Mouse (Mus musculus): ENCODE measurements around the gene Sh3bp1. TPM values are rescaled to one million over a fixed set of nuclear protein-coding genes. Genes with fewer than 3 reads are reported as not detected.

Gene Sh3bp1
- total and polyA plus RNA-seq, 3 experiments, result 12.3 to 69.7 (median 23.8) TPM

GRCm38 (mm10) chr15:78940325-78940724, 40.8 kb downstream of the Sh3bp1 start:
- no peak for DNase-seq (ENCODE audit: extremely low read depth)
- Histone ChIP-seq H3K9ac (ENCODE audit: insufficient read depth, low read depth) (no peak overlapping the region), H3K4me3 (replicated peaks in 1 of 3; ENCODE audit: low read depth in 2 of 3, low read length in 2 of 3, poor library complexity in 1 of 3) (no peak overlapping the region), H3K4me2 (ENCODE audit: insufficient read depth, low read depth, poor library complexity, severe bottlenecking) (no peak overlapping the region), H3K27ac (ENCODE audit: insufficient read depth, low read depth) (no peak overlapping the region), H3K27me3 (replicated peaks) (no peaks in the 10 kb centered on the region), H3K9me3 (replicated peaks; ENCODE audit: low read length) (no peaks in the 10 kb centered on the region), H3K36me3 (replicated peaks in 1 of 2; ENCODE audit: control insufficient read depth in 1 of 2, insufficient read depth in 1 of 2, low read length in 1 of 2) (peaks cover 51 to 72% of the 10 kb centered on the region in 2 experiments), H3K4me1 (ENCODE audit: control insufficient read depth in 1 of 2, insufficient read depth in 2 of 2) (peaks cover 6 to 12% of the 10 kb centered on the region in 2 experiments; a peak in 3 of 4 replicates), H3K79me2 (replicated peaks; ENCODE audit: control insufficient read depth, extremely low read depth, insufficient read depth, poor library complexity, severe bottlenecking) (peaks cover 14% of the 10 kb centered on the region; the same call in 1 of the 2 replicates)
- in situ Hi-C loops (cut with MboI; ENCODE audit: low pct_ligation_motif_present, low pct_unique_long_range_greater_than_20kb, low sequenced_read_pairs), result no loop called here
- TF ChIP-seq UBTF (IDR thresholded peaks at IDR 0.05; ENCODE audit: low read depth, low read length) (no peak), MAX (IDR thresholded peaks at IDR 0.05; ENCODE audit: low read length) (no peak), USF2 (conservative IDR thresholded peaks at IDR 0.05; ENCODE audit: low read depth, low read length) (no peak), HCFC1 (IDR thresholded peaks at IDR 0.05; ENCODE audit: low read depth, low read length) (no peak), CTCF (conservative IDR thresholded peaks at IDR 0.05 in 1 of 2, IDR thresholded peaks at IDR 0.05 in 1 of 2; ENCODE audit: low read depth in 2 of 2, low read length in 2 of 2) (no peak), RAD21 (IDR thresholded peaks at IDR 0.05; ENCODE audit: low read depth, low read length) (no peak), RCOR1 (conservative IDR thresholded peaks at IDR 0.05; ENCODE audit: low read depth, low read length) (no peak)
- dilution Hi-C loops (cut with MboI; ENCODE audit: extremely low pct_ligation_motif_present, extremely low pct_unique_long_range_greater_than_20kb, low sequenced_read_pairs), result no loop called here

- no peak for DNase-seq (ENCODE audit: extremely low read depth)
- no peaks in the 10 kb centered on the region for H3K9me3 ChIP-seq (replicated peaks; ENCODE audit: low read length)
- H3K79me2 ChIP-seq (replicated peaks; ENCODE audit: control insufficient read depth, extremely low read depth, insufficient read depth, poor library complexity, severe bottlenecking), result no peaks in the 10 kb centered on the region
- no peak overlapping the region for H3K9ac ChIP-seq (ENCODE audit: insufficient read depth, low read depth)
- H3K27me3 ChIP-seq (replicated peaks), result peaks cover 2% of the 10 kb centered on the region
- peaks cover 37 to 55% of the 10 kb centered on the region in 2 experiments for H3K36me3 ChIP-seq (replicated peaks in 1 of 2; ENCODE audit: control insufficient read depth in 1 of 2, insufficient read depth in 1 of 2, low read length in 1 of 2)
- in situ Hi-C loops (cut with MboI; ENCODE audit: low pct_ligation_motif_present, low pct_unique_long_range_greater_than_20kb, low sequenced_read_pairs), result no loop called here
- no peaks in the 10 kb centered on the region for H3K4me1 ChIP-seq (ENCODE audit: control insufficient read depth in 1 of 2, insufficient read depth in 2 of 2)
- no peak overlapping the region for H3K4me2 ChIP-seq (ENCODE audit: insufficient read depth, low read depth, poor library complexity, severe bottlenecking)
- no peak overlapping the region for H3K4me3 ChIP-seq (replicated peaks in 1 of 3; ENCODE audit: low read depth in 2 of 3, low read length in 2 of 3, poor library complexity in 1 of 3)
- no peak overlapping the region for H3K27ac ChIP-seq (ENCODE audit: insufficient read depth, low read depth)
- dilution Hi-C loops (cut with MboI; ENCODE audit: extremely low pct_ligation_motif_present, extremely low pct_unique_long_range_greater_than_20kb, low sequenced_read_pairs), result no loop called here
- peak; percentile 49 to 80 for TF ChIP-seq CTCF (conservative IDR thresholded peaks at IDR 0.05 in 1 of 2, IDR thresholded peaks at IDR 0.05 in 1 of 2; ENCODE audit: low read depth in 2 of 2, low read length in 2 of 2)
- TF ChIP-seq SIN3A (IDR thresholded peaks at IDR 0.05; ENCODE audit: low read length), result no peak
- TF ChIP-seq SMC3 (IDR thresholded peaks at IDR 0.05; ENCODE audit: low read depth, low read length), result peak; percentile 78
- no peak for TF ChIP-seq ZNF384 (IDR thresholded peaks at IDR 0.05; ENCODE audit: low read depth, low read length)
- peak; percentile 38 for TF ChIP-seq RAD21 (IDR thresholded peaks at IDR 0.05; ENCODE audit: low read depth, low read length)
- TF ChIP-seq GABPA (IDR thresholded peaks at IDR 0.05; ENCODE audit: insufficient replicate concordance, low read depth, low read length), result no peak
- 0 out of 2 replicates have a peak, but pooled peaks have one; percentile 16 for TF ChIP-seq ELF1 (IDR thresholded peaks at IDR 0.05; ENCODE audit: low read depth, low read length)
Observed at GRCm38 (mm10) chr15:78942663-78943062, 43.1 kb downstream of the Sh3bp1 start.

DNA sequence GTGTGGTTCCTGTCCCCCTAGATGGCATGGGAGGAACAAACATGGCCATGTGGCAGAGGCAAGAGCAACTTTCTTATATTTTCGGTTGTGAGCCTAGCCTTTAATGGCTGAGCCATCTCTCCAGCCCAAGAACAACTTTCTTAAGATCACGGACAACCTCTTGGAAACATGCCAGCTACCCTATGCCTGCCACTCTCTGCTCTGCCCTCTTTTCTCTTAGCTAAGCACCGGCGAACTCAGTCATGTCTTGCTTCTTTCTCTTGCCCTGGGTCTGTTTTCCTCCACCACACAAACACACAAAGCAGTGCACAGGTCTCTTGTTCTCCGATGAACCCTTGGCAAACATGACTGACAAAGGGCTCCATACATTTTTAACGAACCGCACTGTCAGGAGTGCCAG, 46.7 kb downstream of the Sh3bp1 start:
- no peak overlapping the region for H3K9ac ChIP-seq (ENCODE audit: insufficient read depth, low read depth)
- H3K79me2 ChIP-seq (replicated peaks; ENCODE audit: control insufficient read depth, extremely low read depth, insufficient read depth, poor library complexity, severe bottlenecking), result no peaks in the 10 kb centered on the region
- peaks cover 0 to 4% of the 10 kb centered on the region in 2 experiments; a peak in 2 of 4 replicates for H3K4me1 ChIP-seq (ENCODE audit: control insufficient read depth in 1 of 2, insufficient read depth in 2 of 2)
- no peaks in the 10 kb centered on the region for H3K9me3 ChIP-seq (replicated peaks; ENCODE audit: low read length)
- peaks cover 2% of the 10 kb centered on the region for H3K27me3 ChIP-seq (replicated peaks)
- DNase-seq (ENCODE audit: extremely low read depth), result no peak
- no peak for TF ChIP-seq MXI1 (IDR thresholded peaks at IDR 0.05; ENCODE audit: low read depth, low read length)
- TF ChIP-seq JUND (conservative IDR thresholded peaks at IDR 0.05; ENCODE audit: low read depth, low read length), result no peak
- no peak for TF ChIP-seq ZMIZ1 (IDR thresholded peaks at IDR 0.05; ENCODE audit: low read depth, low read length)
- H3K36me3 ChIP-seq (replicated peaks in 1 of 2; ENCODE audit: control insufficient read depth in 1 of 2, insufficient read depth in 1 of 2, low read length in 1 of 2), result peaks cover 4 to 19% of the 10 kb centered on the region in 2 experiments
- in situ Hi-C loops (cut with MboI; ENCODE audit: low pct_ligation_motif_present, low pct_unique_long_range_greater_than_20kb, low sequenced_read_pairs) (loop anchor here (5.0 kb wide), 1 partner anchor 39 kb away; no protein-coding TSS in a partner anchor), dilution Hi-C loops (cut with MboI; ENCODE audit: extremely low pct_ligation_motif_present, extremely low pct_unique_long_range_greater_than_20kb, low sequenced_read_pairs) (no loop called here)
- no peak overlapping the region for H3K4me3 ChIP-seq (replicated peaks in 1 of 3; ENCODE audit: low read depth in 2 of 3, low read length in 2 of 3, poor library complexity in 1 of 3)
- H3K27ac ChIP-seq (ENCODE audit: insufficient read depth, low read depth), result no peak overlapping the region
- no peak overlapping the region for H3K4me2 ChIP-seq (ENCODE audit: insufficient read depth, low read depth, poor library complexity, severe bottlenecking)

Measured in CH12.LX (cell line).